Mouse (Mus musculus) liver, postnatal 0 days (tissue): ENCODE data around the gene Stt3a. TPM values are rescaled to one million over a fixed set of nuclear protein-coding genes. Genes with fewer than 3 reads are reported as not detected.
A peak's percentile ranks its signal among the peaks of the same experiment; 100 is the strongest.

Experiments used
- ATAC-seq: fragments of 200-750 bp; cut with Nextera tagmentation; 2 replicates; pipeline ENCODE4 v1.8.0; 2017; ENCODE audit warnings: mild to moderate bottlenecking, moderate library complexity
- DNase-seq: peaks from one replicate; pipeline ENCODE4 v3.0.0-alpha.2; 2016
- H3K27ac ChIP-seq: fragments of 300-500 bp; sonication (generic); 2 replicates; pipeline ENCODE4 v1.5.1; 2014; ENCODE audit warnings: antibody characterized with exemption, moderate library complexity, mild to moderate bottlenecking, low read depth
- H3K27me3 ChIP-seq: fragments of 300-500 bp; sonication (generic); 2 replicates; pipeline ENCODE4 v1.6.1; 2014; ENCODE audit warnings: low read length, control low read depth, mixed read lengths; ENCODE audit not compliant: insufficient read depth
- H3K36me3 ChIP-seq: fragments of 300-500 bp; sonication (generic); replicated peaks from 2 replicates; pipeline ENCODE4 v1.6.1; 2014; ENCODE audit warnings: mild to moderate bottlenecking, control low read depth, low read length, moderate library complexity, mixed read lengths; ENCODE audit not compliant: insufficient read depth
- H3K4me1 ChIP-seq: fragments of 300-500 bp; sonication (generic); 2 replicates; pipeline ENCODE4 v1.6.1; 2014; ENCODE audit warnings: antibody characterized with exemption, mild to moderate bottlenecking, control low read depth; ENCODE audit not compliant: insufficient read depth
- H3K4me2 ChIP-seq: fragments of 300-500 bp; sonication (generic); 2 replicates; pipeline ENCODE4 v1.6.1; 2014; ENCODE audit warnings: low read depth, mild to moderate bottlenecking, low read length, moderate library complexity, mixed read lengths
- H3K4me3 ChIP-seq: fragments of 300-500 bp; sonication (generic); 2 replicates; pipeline ENCODE4 v1.5.1; 2014; ENCODE audit warnings: low read depth, low read length
- H3K9ac ChIP-seq: fragments of 300-500 bp; sonication (generic); replicated peaks from 2 replicates; pipeline ENCODE4 v1.6.1; 2014; ENCODE audit warnings: mild to moderate bottlenecking, moderate library complexity
- H3K9me3 ChIP-seq: fragments of 300-500 bp; sonication (generic); 2 replicates; pipeline ENCODE4 v1.6.1; 2016; ENCODE audit warnings: mild to moderate bottlenecking, control low read depth, low read length, mixed read lengths
- CTCF ChIP-seq: sonication (generic); IDR thresholded peaks from 2 replicates; pipeline ENCODE4 v1.5.1; 2016; ENCODE audit warnings: antibody characterized with exemption, low read depth
- EP300 ChIP-seq: IDR thresholded peaks from 2 replicates; pipeline ENCODE4 v1.6.1; 2016; ENCODE audit warnings: antibody characterized with exemption, low read depth, mild to moderate bottlenecking
- WGBS: fragments of 180-500 bp; shearing (Covaris S2); extraction: QIAGEN DNeasy Blood & Tissue Kit; methylation state at CpG from one replicate; pipeline ENCODE4 v1.1.7; 2014; ENCODE audit not compliant: insufficient replicate concordance; 5-methylcytosine and 5-hydroxymethylcytosine counted together
- polyA plus RNA-seq: library from polyadenylated mRNA; unstranded; fragments of >200 nt; fragmentation: Nextera tagmentation; extraction: Ambion mirVana; gene quantifications from 2 replicates; pipeline ENCODE4 v1.2.1, GENCODE M21; 2015

The Stt3a gene
- 99.9 and 113 TPM in 2 replicates for polyA plus RNA-seq

- H3K4me2 ChIP-seq = peak within 1 kb of the TSS; percentile 88
- H3K27ac ChIP-seq = peak within 1 kb of the TSS; percentile 98
- H3K36me3 ChIP-seq = peaks cover 21% of the 10 kb centered on the region
- peak within 1 kb of the TSS; percentile 93 for H3K4me3 ChIP-seq
- WGBS = under 1% methylated on average over 60 of the region's 60 CpGs
- DNase-seq = peak; percentile 98
- H3K4me1 ChIP-seq = peaks cover 24% of the 10 kb centered on the region
- H3K27me3 ChIP-seq = no peaks in the 10 kb centered on the region
- TF ChIP-seq EP300 (peak; percentile 64; the same call in 1 of the 2 replicates), CTCF (no peak)
- ATAC-seq = peak; percentile 98
- H3K9ac ChIP-seq = peak within 1 kb of the TSS; percentile 88
- no peaks in the 10 kb centered on the region for H3K9me3 ChIP-seq
These were observed at the start of gene Stt3a for GRCm38 (mm10) chr9:36767203-36768143. Gene Stt3a (minus strand): TSS chr9:36767679.

- Histone ChIP-seq H3K9ac (no peak overlapping the region), H3K36me3 (no peaks in the 10 kb centered on the region), H3K27me3 (no peaks in the 10 kb centered on the region), H3K9me3 (no peaks in the 10 kb centered on the region), H3K4me3 (no peak overlapping the region), H3K27ac (no peak overlapping the region), H3K4me1 (no peaks in the 10 kb centered on the region), H3K4me2 (no peak overlapping the region)
- WGBS = 63% methylated on average over 3 of the region's 3 CpGs
- TF ChIP-seq CTCF = 0 out of 2 replicates have a peak, but pooled peaks have one; percentile 14
- no peak for TF ChIP-seq EP300
- DNase-seq (no peak), ATAC-seq (no peak)
These were observed 47.0 kb upstream of the Stt3a start for GRCm38 (mm10) chr9:36814486-36814885.

- Histone ChIP-seq H3K9me3 (no peaks in the 10 kb centered on the region), H3K4me1 (peaks cover 6% of the 10 kb centered on the region; the same call in 1 of the 2 replicates), H3K36me3 (no peaks in the 10 kb centered on the region), H3K9ac (no peak overlapping the region), H3K4me2 (no peak overlapping the region), H3K27me3 (no peaks in the 10 kb centered on the region), H3K4me3 (no peak overlapping the region), H3K27ac (peak overlapping the region; percentile 84)
- TF ChIP-seq CTCF (no peak), EP300 (peak; percentile 70; the same call in 1 of the 2 replicates)
- DNase-seq (peak; percentile 16), ATAC-seq (peak; percentile 97)
- WGBS = 69% methylated on average over 5 of the region's 5 CpGs
These were observed 40.8 kb upstream of the Stt3a start for GRCm38 (mm10) chr9:36808126-36808785.

DNA sequence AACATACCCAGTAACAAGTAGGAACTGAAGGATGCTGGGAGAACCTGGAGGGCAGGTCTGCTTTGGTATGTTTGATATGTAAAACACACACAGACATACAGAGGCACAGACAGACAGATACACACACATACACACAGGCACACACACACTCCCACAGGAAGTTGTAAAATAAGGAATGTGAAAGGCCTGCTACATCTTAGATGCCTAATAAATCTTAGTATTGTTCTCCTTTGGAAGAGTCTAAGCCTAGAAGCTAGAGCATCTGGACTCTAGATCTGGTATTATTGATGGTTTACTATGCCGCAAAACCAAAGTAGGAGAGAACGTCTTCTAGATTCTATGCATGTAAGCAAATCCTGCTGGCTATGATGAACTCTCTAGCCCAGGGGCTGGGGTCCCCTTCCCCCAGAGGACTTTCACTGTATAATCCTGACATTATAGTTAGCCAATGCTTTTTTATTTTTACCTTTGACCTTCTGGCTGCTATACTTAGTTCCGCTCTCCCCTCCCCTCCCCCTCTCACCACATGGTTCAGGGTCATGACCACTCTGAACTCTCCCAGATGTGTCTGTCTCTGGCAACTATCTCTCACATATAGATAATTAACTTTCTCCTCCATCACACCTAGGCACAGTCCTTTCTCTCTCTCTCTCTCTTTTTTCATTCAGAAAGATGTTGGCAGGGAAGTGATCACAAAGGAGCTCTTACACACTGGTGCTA is 37.9 kb upstream of the Stt3a start:
- ATAC-seq (0 out of 2 replicates have a peak, but pooled peaks have one; percentile 14), DNase-seq (peak; percentile 19)
- WGBS = 88% methylated on average over 3 of the region's 3 CpGs
- Histone ChIP-seq H3K4me2 (no peak overlapping the region), H3K4me3 (no peak overlapping the region), H3K9me3 (no peaks in the 10 kb centered on the region), H3K27me3 (no peaks in the 10 kb centered on the region), H3K9ac (no peak overlapping the region), H3K36me3 (no peaks in the 10 kb centered on the region), H3K4me1 (peaks cover 6% of the 10 kb centered on the region; the same call in 1 of the 2 replicates), H3K27ac (no peak overlapping the region)
- TF ChIP-seq CTCF (no peak), EP300 (no peak)

DNA sequence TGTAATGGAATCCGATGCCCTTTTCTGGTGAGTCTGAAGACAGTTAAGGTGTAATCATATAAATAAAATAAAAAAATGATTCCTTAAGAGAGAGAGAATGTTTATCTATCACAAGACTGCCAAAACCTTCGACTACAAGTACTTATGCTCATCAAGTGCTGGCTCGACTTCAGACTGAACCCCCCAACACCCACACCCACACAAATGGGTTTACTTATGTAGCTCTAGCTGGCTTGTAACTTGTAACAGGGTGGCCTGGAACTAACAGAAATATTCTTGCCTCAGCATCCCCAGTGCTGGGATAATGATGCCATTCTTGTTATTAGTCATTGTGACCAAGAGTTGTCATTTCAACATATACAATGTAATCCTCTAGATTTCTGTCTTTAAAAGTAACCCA is 36.4 kb upstream of the Stt3a start:
- 65% methylated on average over 3 of the region's 3 CpGs for WGBS
- no peak for ATAC-seq
- TF ChIP-seq EP300 (no peak), CTCF (no peak)

More for the DNA sequence above, 36.4 kb upstream of the Stt3a start:
- H3K9me3 ChIP-seq = no peaks in the 10 kb centered on the region
- H3K4me1 ChIP-seq = peaks cover 6% of the 10 kb centered on the region; the same call in 1 of the 2 replicates
- DNase-seq = no peak
- H3K27ac ChIP-seq = no peak overlapping the region
- no peaks in the 10 kb centered on the region for H3K36me3 ChIP-seq
- no peak overlapping the region for H3K4me3 ChIP-seq
- no peaks in the 10 kb centered on the region for H3K27me3 ChIP-seq
- H3K4me2 ChIP-seq = no peak overlapping the region
- no peak overlapping the region for H3K9ac ChIP-seq
